ENCODE assay signal across 13 mouse cellular contexts in the genomic region with DNA sequence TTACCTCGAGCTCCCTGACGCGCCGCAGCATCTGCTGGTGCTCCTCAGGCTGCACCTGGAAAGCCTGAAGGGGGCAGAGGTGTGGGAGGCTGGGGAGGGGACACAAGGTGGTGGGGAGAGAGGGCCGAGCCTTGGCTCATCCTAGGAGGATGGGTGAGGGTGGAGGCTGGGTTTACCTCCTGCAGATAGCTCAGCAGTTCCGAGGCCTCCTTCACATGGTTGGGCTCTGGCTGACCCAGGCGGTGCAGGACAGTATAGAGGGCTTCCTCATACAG. TPM values are rescaled to one million over a fixed set of nuclear protein-coding genes. Genes with fewer than 3 reads are reported as not detected.
DNase-seq lines count a peak whose midpoint lies in the region; ATAC-seq and TF ChIP-seq lines count a peak whose summit lies in the region.
"Had no signal": no experiment of that assay in that cellular context is flagged by ENCODE, and none has a peak within 500 bp of the region (broad histone marks: within the 10 kb centered on the region; RNA-seq: fewer than 3 reads in every experiment).

No protein-coding gene starts in this region.

- WGBS in lung, embryonic 14.5 days = 52% methylated on average over 7 of the region's 7 CpGs
- WGBS in bone marrow, adult 2 months = 50% methylated on average over 7 of the region's 7 CpGs
- WGBS in liver, postnatal 0 days (ENCODE audit: insufficient replicate concordance) = 49% methylated on average over 7 of the region's 7 CpGs

- H3K36me3 ChIP-seq in erythroblast, embryonic 14.5 days (ENCODE audit: control insufficient read depth) = peaks cover 89% of the 10 kb centered on the region
- H3K36me3 ChIP-seq in lung, embryonic 14.5 days (ENCODE audit: insufficient read depth) = peaks cover 27% of the 10 kb centered on the region
- H3K36me3 ChIP-seq in liver, postnatal 0 days (replicated peaks; ENCODE audit: insufficient read depth, low read length) = peaks cover 26% of the 10 kb centered on the region

- H3K27me3 ChIP-seq in erythroblast, embryonic 14.5 days (ENCODE audit: control insufficient read depth) = no peaks in the 10 kb centered on the region
- no peaks in the 10 kb centered on the region for H3K27me3 ChIP-seq in lung, embryonic 14.5 days (ENCODE audit: insufficient read depth, low read length)
- H3K27me3 ChIP-seq in liver, postnatal 0 days (ENCODE audit: insufficient read depth, low read length) = no peaks in the 10 kb centered on the region
- H3K27me3 ChIP-seq: forebrain, embryonic 12.5 days; midbrain, embryonic 12.5 days had no signal

- TF ChIP-seq CTCF in lung, embryonic 14.5 days (IDR thresholded peaks at IDR 0.05; ENCODE audit: low read depth) = no peak
- no peak for TF ChIP-seq CTCF in bone marrow, adult 2 months (IDR thresholded peaks at IDR 0.05; ENCODE audit: control insufficient read depth, insufficient read depth, low read length)
- TF ChIP-seq CTCF in liver, postnatal 0 days (IDR thresholded peaks at IDR 0.05; ENCODE audit: low read depth) = no peak

- peaks cover 76% of the 10 kb centered on the region for H3K4me1 ChIP-seq in erythroblast, embryonic 14.5 days (ENCODE audit: control insufficient read depth)
- peaks cover 3% of the 10 kb centered on the region; the same call in 1 of the 2 replicates for H3K4me1 ChIP-seq in lung, embryonic 14.5 days (ENCODE audit: insufficient read depth)
- peaks cover 2% of the 10 kb centered on the region; the same call in 1 of the 2 replicates for H3K4me1 ChIP-seq in bone marrow, adult 2 months (ENCODE audit: control insufficient read depth, insufficient read depth, low read length)
- peaks cover 31% of the 10 kb centered on the region for H3K4me1 ChIP-seq in liver, postnatal 0 days (ENCODE audit: insufficient read depth)

- TF ChIP-seq EP300 in liver, postnatal 0 days (IDR thresholded peaks at IDR 0.05; ENCODE audit: low read depth) = no peak

- H3K9ac ChIP-seq in lung, embryonic 14.5 days = peak overlapping the region; percentile 26; the same call in 1 of the 2 replicates
- peak overlapping the region; percentile 71 for H3K9ac ChIP-seq in liver, postnatal 0 days (replicated peaks)
- H3K9ac ChIP-seq: hindbrain, embryonic 14.5 days; midbrain, embryonic 12.5 days had no signal

- H3K4me3 ChIP-seq in erythroblast, embryonic 14.5 days (replicated peaks) = peak overlapping the region; percentile 82
- no peak overlapping the region; the same call in 1 of the 2 replicates for H3K4me3 ChIP-seq in lung, embryonic 14.5 days (ENCODE audit: low read depth, low read length)
- H3K4me3 ChIP-seq in bone marrow, adult 2 months (replicated peaks; ENCODE audit: control insufficient read depth, low read depth, low read length) = peak overlapping the region; percentile 71
- peak overlapping the region; percentile 59 for H3K4me3 ChIP-seq in liver, postnatal 0 days (ENCODE audit: low read depth, low read length)
- H3K4me3 ChIP-seq: forebrain, embryonic 12.5 days; midbrain, embryonic 12.5 days had no signal

- H3K9me3 ChIP-seq in erythroblast, embryonic 14.5 days (ENCODE audit: control insufficient read depth, low read length) = no peaks in the 10 kb centered on the region
- no peaks in the 10 kb centered on the region for H3K9me3 ChIP-seq in lung, embryonic 14.5 days (ENCODE audit: low read depth, low read length)
- H3K9me3 ChIP-seq in liver, postnatal 0 days (ENCODE audit: low read length) = no peaks in the 10 kb centered on the region
- H3K9me3 ChIP-seq: forebrain, embryonic 12.5 days; midbrain, embryonic 12.5 days had no signal

- H3K27ac ChIP-seq in lung, embryonic 14.5 days (ENCODE audit: low read depth) = no peak overlapping the region
- H3K27ac ChIP-seq in bone marrow, adult 2 months (ENCODE audit: control insufficient read depth, insufficient read depth, low read depth, low read length, poor library complexity) = peak overlapping the region; percentile 98
- peak overlapping the region; percentile 95 for H3K27ac ChIP-seq in liver, postnatal 0 days (ENCODE audit: low read depth)
- H3K27ac ChIP-seq: forebrain, embryonic 12.5 days; hindbrain, embryonic 14.5 days; midbrain, embryonic 12.5 days had no signal

- DNase-seq in lung, embryonic 14.5 days = no peak
- no peak for DNase-seq in lung, postnatal 14 days
- no peak for DNase-seq in liver, postnatal 0 days
- DNase-seq in layer of hippocampus, adult 9-11 months = no peak
- DNase-seq: embryo, embryonic 11 days; layer of hippocampus, postnatal 36 days had no signal

- ATAC-seq in erythroblast, adult 5-6 weeks (replicated peaks; ENCODE audit: low FRiP score, poor library complexity, severe bottlenecking) = no peak
- ATAC-seq in lung, embryonic 14.5 days (ENCODE audit: insufficient read depth) = no peak
- ATAC-seq in liver, postnatal 0 days = no peak
- no peak for ATAC-seq in granulocyte monocyte progenitor cell, adult 5-6 weeks (replicated peaks; ENCODE audit: poor library complexity, severe bottlenecking)

- H3K4me2 ChIP-seq in lung, embryonic 14.5 days = peak overlapping the region; percentile 61; the same call in 1 of the 2 replicates
- H3K4me2 ChIP-seq in liver, postnatal 0 days (ENCODE audit: low read depth, low read length) = peak overlapping the region; percentile 77
- H3K4me2 ChIP-seq: forebrain, embryonic 12.5 days; hindbrain, embryonic 14.5 days; midbrain, embryonic 12.5 days had no signal

- TF ChIP-seq POLR2A in bone marrow, adult 2 months (IDR thresholded peaks at IDR 0.05; ENCODE audit: borderline replicate concordance, control insufficient read depth, low read depth, low read length) = no peak

RNA-seq across cellular contexts. Expression of gene Unc13d, which starts 1.6 kb away (rescaled TPM):
- polyA plus RNA-seq in erythroblast, embryonic 14.5 days (2012) = 14.5 and 18.2 TPM in 2 replicates
- 4.2 and 4.8 TPM in 2 replicates for total RNA-seq in erythroblast, adult 5-6 weeks (2015; ENCODE audit: low replicate concordance)
- total RNA-seq in erythroblast, adult 5-6 weeks (2017; ENCODE audit: low replicate concordance) = 4.3 and 7.0 TPM in 2 replicates
- 2.5 and 3.3 TPM in 2 replicates for polyA plus RNA-seq in lung, embryonic 14.5 days (2014; fragmentation: Nextera tagmentation; extraction: Ambion mirVana)
- 31.2 and 63.0 TPM in 2 replicates for polyA plus RNA-seq in bone marrow, adult 2 months (2011; ENCODE audit: insufficient read depth, insufficient read length, low replicate concordance, missing spikeins)
- 6.1 and 6.9 TPM in 2 replicates for polyA plus RNA-seq in liver, postnatal 0 days (2015; fragmentation: Nextera tagmentation; extraction: Ambion mirVana)
- total RNA-seq in granulocyte monocyte progenitor cell, adult 5-6 weeks (2014; fragmentation: Nextera tagmentation) = 19.1 and 26.7 TPM in 2 replicates
- total RNA-seq in granulocyte monocyte progenitor cell, adult 5-6 weeks (2017) = 18.2 and 21.1 TPM in 2 replicates

RNA-seq across cellular contexts. Expression of gene Wbp2, which starts 10.6 kb away (rescaled TPM):
- polyA plus RNA-seq in erythroblast, embryonic 14.5 days (2012) = 142 and 153 TPM in 2 replicates
- 105 and 125 TPM in 2 replicates for total RNA-seq in erythroblast, adult 5-6 weeks (2015; ENCODE audit: low replicate concordance)
- total RNA-seq in erythroblast, adult 5-6 weeks (2017; ENCODE audit: low replicate concordance) = 58.0 and 68.8 TPM in 2 replicates
- 66.5 and 69.8 TPM in 2 replicates for polyA plus RNA-seq in lung, embryonic 14.5 days (2014; fragmentation: Nextera tagmentation; extraction: Ambion mirVana)
- 55.0 and 68.0 TPM in 2 replicates for polyA plus RNA-seq in bone marrow, adult 2 months (2011; ENCODE audit: insufficient read depth, insufficient read length, low replicate concordance, missing spikeins)
- polyA plus RNA-seq in liver, postnatal 0 days (2015; fragmentation: Nextera tagmentation; extraction: Ambion mirVana) = 63.3 and 65.0 TPM in 2 replicates
- 83.3 and 96.6 TPM in 2 replicates for total RNA-seq in granulocyte monocyte progenitor cell, adult 5-6 weeks (2014; fragmentation: Nextera tagmentation)
- total RNA-seq in granulocyte monocyte progenitor cell, adult 5-6 weeks (2017) = 13.6 and 17.3 TPM in 2 replicates

RNA-seq across cellular contexts. Expression of gene Unk, which starts 46.1 kb away (rescaled TPM):
- 3.6 and 3.8 TPM in 2 replicates for polyA plus RNA-seq in erythroblast, embryonic 14.5 days (2012)
- 4.2 and 6.9 TPM in 2 replicates for total RNA-seq in erythroblast, adult 5-6 weeks (2015; ENCODE audit: low replicate concordance)
- 7.9 and 17.3 TPM in 2 replicates for total RNA-seq in erythroblast, adult 5-6 weeks (2017; ENCODE audit: low replicate concordance)
- 39.5 and 44.4 TPM in 2 replicates for polyA plus RNA-seq in lung, embryonic 14.5 days (2014; fragmentation: Nextera tagmentation; extraction: Ambion mirVana)
- polyA plus RNA-seq in bone marrow, adult 2 months (2011; ENCODE audit: insufficient read depth, insufficient read length, low replicate concordance, missing spikeins) = 11.8 and 43.0 TPM in 2 replicates
- polyA plus RNA-seq in liver, postnatal 0 days (2015; fragmentation: Nextera tagmentation; extraction: Ambion mirVana) = 3.9 and 5.1 TPM in 2 replicates
- total RNA-seq in granulocyte monocyte progenitor cell, adult 5-6 weeks (2014; fragmentation: Nextera tagmentation) = 25.4 and 40.0 TPM in 2 replicates
- total RNA-seq in granulocyte monocyte progenitor cell, adult 5-6 weeks (2017) = 15.2 and 19.9 TPM in 2 replicates

RNA-seq across cellular contexts. Expression of gene H3f3b, which starts 48.4 kb away (rescaled TPM):
- polyA plus RNA-seq in erythroblast, embryonic 14.5 days (2012) = 117 and 150 TPM in 2 replicates
- total RNA-seq in erythroblast, adult 5-6 weeks (2015; ENCODE audit: low replicate concordance) = 366 and 401 TPM in 2 replicates
- total RNA-seq in erythroblast, adult 5-6 weeks (2017; ENCODE audit: low replicate concordance) = 384 and 542 TPM in 2 replicates
- 1,851 and 1,959 TPM in 2 replicates for polyA plus RNA-seq in lung, embryonic 14.5 days (2014; fragmentation: Nextera tagmentation; extraction: Ambion mirVana)
- 386 and 402 TPM in 2 replicates for polyA plus RNA-seq in bone marrow, adult 2 months (2011; ENCODE audit: insufficient read depth, insufficient read length, low replicate concordance, missing spikeins)
- polyA plus RNA-seq in liver, postnatal 0 days (2015; fragmentation: Nextera tagmentation; extraction: Ambion mirVana) = 647 and 656 TPM in 2 replicates
- total RNA-seq in granulocyte monocyte progenitor cell, adult 5-6 weeks (2014; fragmentation: Nextera tagmentation) = 447 and 460 TPM in 2 replicates
- total RNA-seq in granulocyte monocyte progenitor cell, adult 5-6 weeks (2017) = 931 and 1,017 TPM in 2 replicates

RNA-seq across cellular contexts. Expression of gene Trim47, which starts 50.8 kb away (rescaled TPM):
- 0.10 and 0.17 TPM in 2 replicates for polyA plus RNA-seq in erythroblast, embryonic 14.5 days (2012)
- 1.0 and 2.5 TPM in 2 replicates for total RNA-seq in erythroblast, adult 5-6 weeks (2015; ENCODE audit: low replicate concordance)
- total RNA-seq in erythroblast, adult 5-6 weeks (2017; ENCODE audit: low replicate concordance) = 1.3 TPM in 1 of 2 replicates, not detected in the other
- polyA plus RNA-seq in lung, embryonic 14.5 days (2014; fragmentation: Nextera tagmentation; extraction: Ambion mirVana) = 12.7 and 13.2 TPM in 2 replicates
- 3.1 and 8.9 TPM in 2 replicates for polyA plus RNA-seq in bone marrow, adult 2 months (2011; ENCODE audit: insufficient read depth, insufficient read length, low replicate concordance, missing spikeins)
- 5.7 and 7.4 TPM in 2 replicates for polyA plus RNA-seq in liver, postnatal 0 days (2015; fragmentation: Nextera tagmentation; extraction: Ambion mirVana)
- total RNA-seq in granulocyte monocyte progenitor cell, adult 5-6 weeks (2014; fragmentation: Nextera tagmentation) = 1.9 TPM in 1 of 2 replicates, not detected in the other
- total RNA-seq in granulocyte monocyte progenitor cell, adult 5-6 weeks (2017) = 3.1 TPM in 1 of 2 replicates, not detected in the other
